Mouse (Mus musculus) CD4-positive, CD25-positive, alpha-beta regulatory T cell, adult 4 months (primary cell): Measurements from ENCODE around the gene Glul. TPM values are rescaled to one million over a fixed set of nuclear protein-coding genes. Genes with fewer than 3 reads are reported as not detected.

Source experiments
- ATAC-seq: one replicate; pipeline ENCODE4 v1.8.0; 2017
- polyA plus RNA-seq, 2 experiments: library from polyadenylated mRNA; unstranded; fragments of 100-300 nt; shearing (Covaris generic); gene quantifications; one replicate each; pipeline ENCODE4 v1.2.1; 2017

Gene Glul
- polyA plus RNA-seq, 2 experiments from 2014 or later, result 29.7 to 36.7 TPM

DNA sequence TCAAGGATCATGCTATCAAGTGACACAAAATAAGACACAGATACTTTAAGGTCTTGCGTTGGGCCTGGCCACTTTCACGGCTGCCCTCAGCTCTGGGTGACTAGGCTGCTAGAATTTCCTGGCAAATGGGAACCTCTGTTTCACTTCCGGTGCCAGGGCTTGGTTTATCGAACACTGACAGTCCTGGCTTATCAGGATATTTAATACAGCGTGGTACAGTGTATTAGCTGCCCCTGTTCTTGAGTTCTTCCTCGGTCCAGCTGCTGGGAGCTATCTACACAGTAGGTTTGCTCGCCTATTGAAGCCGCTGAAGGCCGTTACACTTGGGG lies 10.2 kb downstream of the Glul start:
- ATAC-seq, result no peak

DNA sequence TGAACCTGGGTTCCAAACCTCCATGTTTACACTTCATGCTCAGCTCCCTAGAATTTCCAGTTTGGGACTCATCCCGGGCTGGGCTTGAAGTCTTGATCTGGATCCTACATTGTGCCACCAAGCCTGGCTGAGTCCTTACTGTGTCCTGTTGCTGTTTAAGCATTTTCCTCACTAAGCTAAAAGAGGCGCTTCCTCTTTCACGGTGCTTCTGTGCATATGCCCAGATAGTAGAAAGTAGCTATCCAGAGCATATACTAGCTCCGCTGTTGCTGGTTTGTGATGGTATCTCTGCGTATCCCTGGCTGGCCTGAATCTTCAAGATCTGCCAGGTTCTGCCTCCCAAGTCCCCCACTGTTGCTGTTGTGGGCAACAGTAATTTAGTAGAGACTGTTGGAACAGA lies 10.7 kb downstream of the Glul start:
- no peak for ATAC-seq

DNA sequence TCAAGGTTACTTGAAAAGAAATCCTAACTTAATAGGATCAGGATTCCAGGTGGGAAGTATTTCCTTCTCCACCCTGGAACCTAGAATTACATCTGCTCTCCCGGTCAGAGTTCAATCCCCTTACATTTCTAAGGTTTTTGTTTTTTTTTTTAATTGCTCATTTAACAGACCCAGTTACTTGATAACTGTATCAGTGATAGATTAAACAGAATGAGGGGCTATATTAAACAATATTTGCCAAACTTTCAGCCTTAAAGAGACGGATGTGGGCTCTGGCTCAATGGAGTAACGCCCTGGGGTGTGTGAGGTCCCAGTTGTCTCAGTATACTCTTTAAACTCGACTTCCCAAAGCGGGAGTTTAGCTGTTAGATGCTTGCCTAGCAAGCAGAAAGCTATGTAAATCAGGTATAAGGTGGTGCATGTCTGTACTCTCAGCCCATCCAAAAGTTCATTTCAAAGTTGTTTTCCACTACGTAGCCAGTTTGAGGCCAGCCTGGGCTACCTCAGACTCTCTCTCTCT lies 11.6 kb downstream of the Glul start:
- no peak for ATAC-seq

DNA sequence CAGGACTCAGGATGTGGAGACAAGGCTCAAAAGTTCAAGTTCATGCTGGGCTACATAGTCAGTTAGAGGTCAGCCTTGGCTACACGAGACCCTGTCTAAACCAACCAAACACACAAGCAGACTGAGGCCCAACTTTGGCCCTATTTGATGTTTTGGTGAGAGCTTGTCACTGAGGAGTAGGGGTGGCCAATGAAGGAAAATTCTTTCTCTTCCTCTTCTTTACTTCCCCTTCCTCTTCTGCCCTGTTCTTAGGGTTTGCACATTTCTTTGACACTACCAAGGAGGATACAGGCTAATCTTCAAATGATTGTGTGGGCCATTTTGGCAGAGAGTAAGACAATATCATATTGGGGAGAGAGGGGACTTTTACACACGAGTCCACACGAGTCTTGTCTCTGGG lies 14.1 kb downstream of the Glul start:
- no peak for ATAC-seq

DNA sequence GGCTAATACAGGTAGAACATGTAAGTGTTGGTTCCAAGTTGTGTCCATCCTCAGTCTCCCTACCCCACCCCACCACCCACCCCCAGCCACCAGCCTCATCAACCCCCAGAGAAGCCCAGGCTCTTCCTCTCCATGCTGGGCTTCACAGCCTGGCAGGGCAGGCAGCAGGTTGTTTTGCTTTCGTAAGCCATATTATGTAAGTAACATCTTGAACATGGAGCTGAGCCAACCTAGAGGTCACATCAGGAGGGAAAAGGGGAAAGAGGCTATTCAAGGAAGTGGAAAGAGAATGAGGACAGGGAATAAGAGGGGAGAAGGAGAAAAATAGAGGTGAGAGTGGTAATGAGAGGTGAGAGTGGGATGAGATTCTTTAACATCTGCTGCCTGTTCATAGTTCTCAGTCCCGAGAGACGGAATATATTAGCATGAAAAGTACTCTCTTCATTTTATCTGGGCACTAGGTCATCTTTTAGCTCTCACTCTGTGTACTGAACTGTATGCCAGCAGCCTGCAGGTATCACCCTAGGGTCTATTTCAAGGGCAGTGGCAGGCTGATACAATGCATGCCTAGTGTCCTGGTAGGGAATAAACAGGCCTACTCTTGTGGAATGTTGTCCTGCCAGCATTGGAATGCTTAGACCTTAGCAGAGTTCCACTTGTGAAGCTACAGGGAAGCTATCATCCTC lies 18.9 kb downstream of the Glul start:
- ATAC-seq, result no peak

DNA sequence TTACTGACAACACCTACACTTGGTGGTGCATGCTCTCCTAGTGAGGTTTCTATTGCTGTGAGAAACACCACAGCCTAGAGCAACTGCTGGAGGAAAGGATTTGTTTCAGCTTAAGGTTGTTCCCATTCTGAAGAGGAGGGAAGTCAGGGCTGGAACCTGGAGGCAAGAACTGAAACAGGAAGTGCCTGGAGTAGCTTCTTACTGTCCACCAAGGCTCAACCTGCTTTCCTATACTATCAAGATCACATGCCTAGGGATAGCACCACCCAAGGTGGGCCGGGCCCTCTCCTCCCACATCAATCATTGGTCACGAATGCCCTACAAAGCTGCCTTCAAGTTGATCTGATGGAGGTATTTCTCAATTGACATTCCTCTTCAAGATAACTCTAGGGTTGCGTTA lies 21.9 kb downstream of the Glul start:
- no peak for ATAC-seq

DNA sequence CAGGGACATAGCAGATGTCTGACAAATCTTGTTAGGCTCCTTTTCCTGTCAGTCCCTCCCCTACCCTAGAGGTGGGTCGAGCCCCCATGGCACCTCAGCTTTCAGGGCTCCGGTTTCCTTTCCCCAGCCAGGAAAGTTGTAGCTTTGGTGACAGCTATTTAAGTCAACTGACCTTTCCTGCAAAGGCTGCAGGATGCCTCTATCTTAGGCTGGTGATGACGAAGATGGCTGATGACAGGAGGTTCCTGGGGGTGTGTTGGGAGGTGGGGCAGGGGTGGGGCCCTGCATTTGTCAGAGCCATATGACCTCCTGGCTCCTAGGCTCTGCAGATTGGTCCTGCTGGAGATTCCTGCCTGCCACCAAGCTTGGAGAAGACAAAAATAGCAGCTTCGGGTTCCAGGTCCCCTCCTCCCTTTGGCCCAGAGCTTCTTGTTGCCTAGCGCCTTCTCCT lies 22.9 kb downstream of the Glul start:
- no peak for ATAC-seq

DNA sequence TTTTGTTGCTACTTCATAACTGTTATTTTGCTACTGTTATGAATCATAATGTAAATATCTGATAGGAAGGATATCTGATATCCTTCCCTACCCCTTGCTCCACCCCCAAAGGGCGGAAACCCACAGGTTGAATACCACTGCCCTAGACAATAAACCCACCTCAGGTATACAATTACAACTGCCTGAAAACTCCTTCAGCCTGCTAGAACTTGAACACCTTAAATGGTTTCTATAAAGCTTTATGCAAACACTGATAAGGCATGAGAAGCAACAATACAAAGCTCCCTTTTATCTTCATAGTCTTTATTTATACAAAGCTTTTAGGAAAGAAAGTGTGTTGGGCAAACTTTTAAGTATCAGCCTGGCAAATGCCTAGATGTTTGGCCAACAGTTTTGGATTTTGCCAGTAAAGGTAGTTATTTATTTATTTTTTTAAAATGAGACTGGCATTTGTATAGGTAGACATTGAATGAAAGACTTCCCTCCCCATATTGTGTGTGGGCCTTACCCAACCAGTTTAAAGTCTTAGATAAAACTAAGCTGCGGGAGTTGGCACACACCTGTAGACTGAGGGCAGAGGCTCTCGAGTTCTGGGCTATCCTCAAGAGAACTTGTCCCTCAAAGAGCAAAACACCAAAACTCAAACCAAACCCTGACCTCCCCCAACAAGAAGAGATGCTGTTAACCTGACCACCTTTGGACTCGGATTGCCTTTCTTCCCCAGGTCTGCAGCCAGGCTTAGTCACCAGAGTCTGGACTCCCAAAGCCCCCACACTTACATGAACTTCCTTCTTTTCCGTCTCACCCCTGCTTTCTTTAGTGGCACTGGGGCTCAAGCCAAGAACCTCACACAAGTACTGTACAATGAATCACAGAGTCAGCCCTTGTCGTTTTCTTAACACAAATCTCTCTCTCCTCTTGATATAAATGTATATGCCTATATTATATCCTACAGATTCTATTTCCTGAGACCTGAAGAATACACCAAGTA lies 24.9 kb downstream of the Glul start:
- no peak for ATAC-seq

DNA sequence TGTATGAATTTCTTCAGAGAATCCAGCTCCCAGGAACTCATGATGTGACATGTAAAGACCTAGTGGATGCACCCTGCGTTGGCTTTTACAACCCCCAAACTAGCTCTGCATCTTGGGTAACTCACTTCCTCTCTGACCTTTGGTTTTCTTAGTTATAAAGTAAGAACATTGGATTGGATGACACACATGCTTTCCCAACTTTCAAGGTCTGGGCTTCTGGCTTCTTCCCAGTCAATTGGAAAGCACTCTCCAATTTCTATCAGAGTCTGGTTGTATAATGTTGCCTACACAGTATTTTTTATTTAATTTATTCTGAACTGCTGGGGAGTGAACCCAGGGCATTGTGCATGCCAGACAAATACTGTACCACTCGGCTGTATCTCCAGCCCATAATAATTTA lies 30.7 kb downstream of the Glul start:
- no peak for ATAC-seq

DNA sequence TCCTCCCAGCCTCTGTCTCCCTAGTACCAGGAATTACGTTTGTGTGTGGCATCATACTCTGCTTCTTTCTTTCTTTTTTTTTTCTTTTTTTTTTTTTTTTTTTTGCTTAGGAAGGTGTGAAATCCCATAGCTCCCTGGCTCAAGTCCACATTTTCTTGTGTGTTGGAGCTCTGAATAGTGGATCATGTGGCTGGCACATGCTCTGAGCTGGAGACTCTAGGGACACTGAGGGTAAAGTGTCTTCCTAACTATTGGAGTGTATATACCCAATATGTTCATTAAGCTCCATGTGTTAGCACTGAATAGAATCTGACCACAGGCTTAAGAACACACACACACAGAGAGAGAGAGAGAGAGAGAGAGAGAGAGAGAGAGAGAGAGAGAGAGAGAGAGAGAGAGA lies 34.0 kb downstream of the Glul start:
- ATAC-seq, result no peak

DNA sequence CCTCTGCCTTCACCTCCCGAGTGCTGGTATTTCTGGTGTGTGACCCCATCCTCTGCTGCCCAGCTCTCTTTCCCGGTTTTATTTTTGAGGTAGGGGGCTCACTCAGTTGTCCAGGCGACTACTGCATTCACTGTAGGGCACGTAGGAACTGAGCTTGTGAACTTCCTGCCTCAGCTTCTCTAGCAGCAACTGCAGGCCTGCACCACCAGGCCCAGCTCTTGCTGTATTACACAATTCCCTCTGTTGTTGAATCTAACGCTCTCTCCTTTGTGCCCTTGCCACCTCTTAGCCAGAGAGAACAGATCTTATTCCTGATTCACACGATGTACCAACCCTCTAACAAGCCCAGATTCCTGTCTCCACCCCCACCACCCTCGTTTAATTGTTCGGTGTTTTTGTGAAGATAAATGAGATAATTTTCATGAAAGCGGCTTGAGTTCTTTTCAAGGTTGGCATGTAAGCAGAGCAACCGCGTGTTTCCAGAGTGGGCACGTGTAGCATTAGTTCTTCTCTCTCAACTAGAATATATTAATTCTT lies 36.2 kb downstream of the Glul start:
- ATAC-seq, result no peak

DNA sequence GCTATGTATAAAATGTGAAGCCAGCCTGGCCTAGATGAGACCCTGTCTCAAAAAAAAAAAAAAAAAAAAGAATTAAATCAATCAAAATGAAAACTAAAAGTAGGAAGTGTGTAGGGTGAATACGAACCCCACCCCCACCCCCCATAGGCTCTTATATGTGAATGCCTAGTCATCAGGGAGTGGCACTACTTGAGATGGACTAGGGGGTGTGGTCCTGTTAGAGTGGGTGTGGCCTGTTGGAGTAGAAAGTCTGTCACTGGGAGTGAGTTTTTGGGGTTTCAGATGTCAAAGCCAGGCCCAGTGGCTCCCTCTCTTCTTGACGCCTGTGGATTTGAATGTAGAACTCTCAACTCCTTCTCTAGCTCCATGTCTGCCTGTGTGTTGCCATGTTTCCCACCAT lies 37.3 kb downstream of the Glul start:
- no peak for ATAC-seq

DNA sequence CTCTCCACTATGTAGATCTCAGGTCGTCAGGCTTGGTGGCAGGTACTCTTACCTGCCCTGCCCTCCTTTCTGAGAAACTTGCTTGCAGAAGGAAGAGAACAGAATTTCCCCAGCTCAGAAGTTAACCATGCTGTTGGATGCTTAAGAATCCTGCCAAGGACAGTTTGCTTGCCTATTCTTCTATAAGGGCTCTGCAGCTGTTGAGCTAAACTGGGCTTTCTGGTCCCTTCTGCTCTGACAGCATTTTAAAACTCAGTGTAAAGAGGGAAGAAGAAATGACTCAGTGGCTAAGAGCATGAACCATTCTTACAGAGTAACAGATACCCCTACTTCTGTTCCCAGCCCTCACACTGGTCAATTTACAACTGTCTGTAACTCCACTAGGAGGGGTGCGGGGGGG lies 41.2 kb downstream of the Glul start:
- ATAC-seq, result no peak

DNA sequence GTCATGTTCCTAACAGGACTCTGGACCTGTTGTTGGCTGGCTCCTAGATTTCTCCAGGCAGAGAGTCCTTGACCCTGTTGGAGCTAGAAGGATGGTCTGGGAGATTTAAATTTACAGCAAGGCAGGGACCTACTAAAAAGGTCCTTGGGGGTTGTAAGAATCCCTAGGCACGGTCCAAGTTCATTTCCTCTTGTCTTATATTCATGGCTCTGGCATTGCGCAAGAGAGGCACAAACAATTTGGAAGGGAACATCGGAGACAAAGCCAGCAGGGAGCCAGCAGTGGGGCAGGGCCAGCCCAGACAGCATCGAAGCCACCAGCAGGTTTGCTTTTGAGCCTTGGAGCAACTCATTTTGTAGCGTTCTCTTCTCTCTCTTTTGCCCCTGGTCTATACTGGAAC lies 45.4 kb downstream of the Glul start:
- ATAC-seq, result no peak

DNA sequence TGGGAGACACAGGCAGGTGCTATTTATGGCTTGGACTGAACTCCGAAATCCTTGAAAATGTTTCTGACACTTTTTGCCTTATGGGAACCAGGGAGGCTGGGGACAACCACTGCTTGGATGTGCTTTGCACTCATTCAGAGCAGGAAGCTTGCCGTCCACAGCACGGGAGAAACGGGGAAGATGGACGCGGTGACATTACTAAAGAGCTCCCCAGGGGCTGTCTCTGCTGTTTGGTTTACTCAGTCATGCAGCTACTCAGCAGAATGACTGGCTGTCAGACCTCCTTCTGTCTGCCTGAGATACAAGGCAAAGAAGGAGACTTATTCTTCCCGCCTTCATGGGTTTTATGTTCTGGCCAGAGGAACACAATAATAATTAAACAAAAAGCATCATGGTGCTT lies 47.2 kb downstream of the Glul start:
- no peak for ATAC-seq

DNA sequence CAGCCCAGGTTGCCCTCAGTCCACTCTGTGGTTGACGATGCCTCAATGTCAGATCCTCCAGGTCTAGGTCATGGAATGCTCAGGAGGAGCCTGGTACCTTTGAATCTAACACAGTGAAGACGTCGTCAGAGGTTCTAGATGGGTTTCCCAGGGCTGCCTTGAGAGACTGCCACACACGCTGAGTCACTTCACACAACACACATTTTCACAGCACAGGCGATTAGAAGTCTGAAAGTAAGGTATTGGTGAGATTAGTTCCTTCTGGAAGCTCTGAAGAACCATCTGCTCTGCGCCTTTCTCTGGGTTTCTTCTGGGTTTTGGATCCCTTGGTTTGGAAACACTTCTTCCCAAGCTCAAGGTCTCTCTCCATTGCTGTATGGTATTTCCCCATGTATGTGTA lies 48.1 kb downstream of the Glul start:
- ATAC-seq, result no peak

DNA sequence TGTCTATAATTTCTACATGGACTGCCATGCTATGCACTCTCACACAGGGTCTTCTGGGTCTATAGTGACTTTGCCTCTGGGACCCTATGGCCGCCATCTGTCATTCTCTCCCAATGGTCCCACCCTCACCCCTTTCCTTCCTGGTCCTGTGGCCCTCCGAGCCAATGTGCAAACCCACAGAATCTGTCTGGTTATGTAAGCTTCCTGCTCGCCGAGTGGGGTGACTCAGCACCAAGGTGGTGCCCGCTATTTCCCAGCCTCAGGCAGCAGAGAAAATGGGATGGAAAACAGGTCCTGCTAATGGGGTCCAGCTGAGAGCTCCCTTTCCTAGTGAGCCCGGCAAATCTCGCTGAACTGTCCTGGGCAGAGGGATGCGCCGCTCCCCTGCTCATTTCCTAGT lies 53.5 kb downstream of the Glul start:
- ATAC-seq, result no peak

DNA sequence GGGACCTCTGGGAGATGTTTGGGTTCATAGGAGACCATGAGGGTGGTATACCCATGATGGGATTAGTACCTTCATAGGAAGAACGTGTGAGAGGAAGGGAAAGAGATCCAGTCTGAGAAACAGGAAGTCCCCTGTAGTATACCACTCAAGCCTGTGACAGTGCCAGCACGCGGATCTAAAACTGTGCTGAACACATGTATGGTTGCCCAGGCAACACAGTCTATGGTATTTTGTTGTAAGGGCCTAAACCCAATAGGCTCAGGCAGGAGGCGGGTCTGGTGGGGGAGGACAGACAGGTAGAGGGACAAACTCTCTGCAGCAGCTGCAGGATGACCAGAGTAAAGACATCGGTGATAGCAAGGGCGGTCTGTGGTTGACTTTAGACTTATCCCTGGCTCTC lies 54.1 kb downstream of the Glul start:
- no peak for ATAC-seq

DNA sequence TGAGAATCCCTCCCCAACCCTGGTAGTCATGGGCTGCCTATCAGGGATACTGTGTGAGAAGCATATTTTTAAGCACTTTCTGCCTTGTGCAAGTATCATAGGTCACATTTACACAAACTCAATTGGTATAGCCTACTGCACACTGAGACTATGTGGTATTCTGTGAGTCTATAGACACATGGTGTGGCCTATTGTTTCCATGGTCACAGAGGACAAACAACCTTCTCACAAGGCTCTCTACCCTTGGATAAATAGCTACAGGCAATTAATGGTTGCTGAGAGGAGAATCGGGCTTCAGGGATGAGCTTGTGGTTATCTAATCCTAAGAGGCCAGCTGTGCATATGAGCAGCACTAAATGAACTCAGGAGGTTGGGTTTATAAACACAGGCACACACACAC lies 58.1 kb downstream of the Glul start:
- ATAC-seq, result no peak
